Mouse (Mus musculus): ENCODE data around the gene Sbk1. TPM values are rescaled to one million over a fixed set of nuclear protein-coding genes. Genes with fewer than 3 reads are reported as not detected.
"Not testable (repeated sequence)": the region's sequence is repeated elsewhere in the genome, so short reads cannot be mapped to it uniquely, and the experiment has no call there.

Gene Sbk1
- total RNA-seq, 2 experiments from 2014 or later, result 142 to 147 TPM

GRCm38 (mm10) chr7:126284021-126284420 lies 11.6 kb downstream of the Sbk1 start:
- DNase-seq (ENCODE audit: extremely low spot score in 1 of 2, low spot score in 2 of 2), result no peak
- intact Hi-C loops (cut with DNase I), result no loop called here

GRCm38 (mm10) chr7:126284441-126284840 lies 12.0 kb downstream of the Sbk1 start:
- no peak for DNase-seq (ENCODE audit: extremely low spot score in 1 of 2, low spot score in 2 of 2)
- intact Hi-C loops (cut with DNase I), result no loop called here

- peak in 1 of 2 experiments; percentile 77 for DNase-seq (ENCODE audit: extremely low spot score in 1 of 2, low spot score in 2 of 2)
- intact Hi-C loops (cut with DNase I), result no loop called here
Measured at GRCm38 (mm10) chr7:126284865-126285264, 12.4 kb downstream of the Sbk1 start.

- DNase-seq (ENCODE audit: extremely low spot score in 1 of 2, low spot score in 2 of 2), result peak; percentile 74 to 88
- intact Hi-C loops (cut with DNase I), result no loop called here
Measured at GRCm38 (mm10) chr7:126285293-126286211, 13.1 kb downstream of the Sbk1 start.

GRCm38 (mm10) chr7:126286311-126286710 lies 13.9 kb downstream of the Sbk1 start:
- intact Hi-C loops (cut with DNase I), result no loop called here
- no peak for DNase-seq (ENCODE audit: extremely low spot score in 1 of 2, low spot score in 2 of 2)

GRCm38 (mm10) chr7:126287493-126288103 lies 15.2 kb downstream of the Sbk1 start:
- DNase-seq (ENCODE audit: extremely low spot score in 1 of 2, low spot score in 2 of 2), result peak in 1 of 2 experiments; percentile 76
- intact Hi-C loops (cut with DNase I), result no loop called here

GRCm38 (mm10) chr7:126288104-126288497 lies 15.7 kb downstream of the Sbk1 start:
- no peak for DNase-seq (ENCODE audit: extremely low spot score in 1 of 2, low spot score in 2 of 2)
- intact Hi-C loops (cut with DNase I), result no loop called here

- DNase-seq (ENCODE audit: extremely low spot score in 1 of 2, low spot score in 2 of 2), result no peak
- intact Hi-C loops (cut with DNase I), result no loop called here
Measured at GRCm38 (mm10) chr7:126288571-126289091, 16.2 kb downstream of the Sbk1 start.

- intact Hi-C loops (cut with DNase I), result no loop called here
- no peak for DNase-seq (ENCODE audit: extremely low spot score in 1 of 2, low spot score in 2 of 2)
Measured at GRCm38 (mm10) chr7:126289371-126289770, 17.0 kb downstream of the Sbk1 start.

GRCm38 (mm10) chr7:126289956-126290355 lies 17.5 kb downstream of the Sbk1 start:
- intact Hi-C loops (cut with DNase I), result no loop called here
- no peak for DNase-seq (ENCODE audit: extremely low spot score in 1 of 2, low spot score in 2 of 2)

- intact Hi-C loops (cut with DNase I), result no loop called here
- no peak for DNase-seq (ENCODE audit: extremely low spot score in 1 of 2, low spot score in 2 of 2)
Measured at GRCm38 (mm10) chr7:126291681-126292545, 19.5 kb downstream of the Sbk1 start.

- intact Hi-C loops (cut with DNase I), result no loop called here
- no peak for DNase-seq (ENCODE audit: extremely low spot score in 1 of 2, low spot score in 2 of 2)
Measured at GRCm38 (mm10) chr7:126293091-126293490, 20.7 kb downstream of the Sbk1 start.

GRCm38 (mm10) chr7:126297579-126298460 lies 25.4 kb downstream of the Sbk1 start:
- intact Hi-C loops (cut with DNase I), result loop anchor here (2.0 kb wide), 1 partner anchor 37 kb away; no protein-coding TSS in a partner anchor
- no peak for DNase-seq (ENCODE audit: extremely low spot score in 1 of 2, low spot score in 2 of 2)

GRCm38 (mm10) chr7:126298856-126299255 lies 26.4 kb downstream of the Sbk1 start:
- intact Hi-C loops (cut with DNase I), result loop anchor here (2.0 kb wide), 1 partner anchor 38 kb away; no protein-coding TSS in a partner anchor
- DNase-seq (ENCODE audit: extremely low spot score in 1 of 2, low spot score in 2 of 2), result no peak

- DNase-seq (ENCODE audit: extremely low spot score in 1 of 2, low spot score in 2 of 2); intact Hi-C loops (cut with DNase I): not testable (repeated sequence)
Measured at GRCm38 (mm10) chr7:126301831-126302230, 29.4 kb downstream of the Sbk1 start.

- intact Hi-C loops (cut with DNase I), result no loop called here
- no peak for DNase-seq (ENCODE audit: extremely low spot score in 1 of 2, low spot score in 2 of 2)
Measured at GRCm38 (mm10) chr7:126311822-126312221, 39.4 kb downstream of the Sbk1 start.

- intact Hi-C loops (cut with DNase I), result no loop called here
- no peak for DNase-seq (ENCODE audit: extremely low spot score in 1 of 2, low spot score in 2 of 2)
Measured at GRCm38 (mm10) chr7:126313309-126313708, 40.9 kb downstream of the Sbk1 start.

- intact Hi-C loops (cut with DNase I), result no loop called here
Measured at GRCm38 (mm10) chr7:126314273-126314672, 41.9 kb downstream of the Sbk1 start.

More at GRCm38 (mm10) chr7:126314273-126314672, 41.9 kb downstream of the Sbk1 start:
- DNase-seq (ENCODE audit: extremely low spot score in 1 of 2, low spot score in 2 of 2), result no peak
